Mouse (Mus musculus): ENCODE data around the gene Basp1.

GRCm38 (mm10) chr15:25416367-25416766 lies 2.8 kb upstream of the Basp1 start:
- no peak for TF ChIP-seq CTCF (IDR thresholded peaks at IDR 0.05; ENCODE audit: low read depth, low read length)
- TF ChIP-seq POLR2A (IDR thresholded peaks at IDR 0.05; ENCODE audit: insufficient read depth, low read length): no peak
- no peak for TF ChIP-seq EP300 (IDR thresholded peaks at IDR 0.05; ENCODE audit: insufficient read depth, low read depth, low read length)
